Mouse (Mus musculus) lung, postnatal 14 days (tissue): ENCODE measurements around the gene Sos1.
"Not testable (repeated sequence)": the region's sequence is repeated elsewhere in the genome, so short reads cannot be mapped to it uniquely, and the experiment has no call there.

Experiments
- DNase-seq: peaks from one replicate; pipeline ENCODE4 v3.0.0; 2021

Gene Sos1

DNA sequence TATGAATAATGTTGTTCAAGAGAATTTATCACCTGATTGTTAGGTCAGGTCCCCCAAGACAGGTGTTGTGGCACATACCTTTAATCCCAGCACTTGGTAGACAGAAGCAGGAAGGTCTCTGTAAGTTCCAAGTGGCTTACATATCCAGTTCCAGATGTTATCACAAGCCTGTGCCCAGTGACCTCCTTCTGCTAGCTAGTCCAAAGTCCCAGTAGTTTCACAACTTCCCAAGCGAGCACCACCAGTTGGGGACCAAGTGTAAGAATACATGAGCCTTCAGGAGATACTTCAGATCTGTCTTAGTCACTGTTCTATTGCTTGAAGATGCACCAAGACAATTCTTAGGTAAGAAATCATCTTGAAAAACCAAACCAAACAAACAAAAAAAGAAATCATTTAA, 13.6 kb upstream of the Sos1 start:
- no peak for DNase-seq

DNA sequence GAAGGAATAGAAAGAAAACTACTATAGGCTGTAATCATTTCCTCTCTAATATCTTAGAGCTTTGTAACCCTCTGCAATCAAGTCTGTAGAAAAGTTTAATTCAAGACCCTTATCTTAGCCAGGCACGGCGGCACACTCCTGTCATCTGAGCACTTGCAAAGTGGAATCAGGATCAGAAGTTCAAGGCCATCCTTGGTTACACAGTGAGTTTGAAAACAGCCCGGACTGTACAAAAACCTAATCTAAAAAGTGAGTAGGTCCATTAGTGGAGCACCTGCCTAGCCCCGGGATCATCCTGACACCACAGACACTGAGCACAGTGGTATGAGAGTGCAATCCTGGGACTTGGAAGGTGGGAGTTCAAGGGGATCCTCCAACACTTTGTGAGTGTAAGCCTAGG, 12.6 kb upstream of the Sos1 start:
- no peak for DNase-seq

DNA sequence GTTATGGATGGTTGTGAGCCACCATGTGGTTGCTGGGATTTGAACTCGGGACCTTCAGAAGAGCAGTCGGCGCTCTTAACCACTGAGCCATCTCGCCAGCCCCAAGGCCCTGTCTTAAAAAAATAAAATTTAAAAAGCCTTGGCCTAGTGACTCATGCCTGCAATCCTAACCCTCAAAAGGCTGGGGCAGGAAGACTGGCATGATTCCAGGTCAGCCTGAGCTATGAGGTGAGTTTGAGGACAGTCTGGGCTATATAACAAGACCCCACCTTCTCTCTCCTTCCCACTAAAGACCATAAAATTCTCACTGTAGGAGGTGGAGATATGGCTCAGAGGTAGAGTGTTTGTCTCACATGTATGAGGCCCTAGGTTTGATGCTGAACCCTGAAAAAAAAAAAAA, 12.0 kb upstream of the Sos1 start:
- DNase-seq, result no peak

DNA sequence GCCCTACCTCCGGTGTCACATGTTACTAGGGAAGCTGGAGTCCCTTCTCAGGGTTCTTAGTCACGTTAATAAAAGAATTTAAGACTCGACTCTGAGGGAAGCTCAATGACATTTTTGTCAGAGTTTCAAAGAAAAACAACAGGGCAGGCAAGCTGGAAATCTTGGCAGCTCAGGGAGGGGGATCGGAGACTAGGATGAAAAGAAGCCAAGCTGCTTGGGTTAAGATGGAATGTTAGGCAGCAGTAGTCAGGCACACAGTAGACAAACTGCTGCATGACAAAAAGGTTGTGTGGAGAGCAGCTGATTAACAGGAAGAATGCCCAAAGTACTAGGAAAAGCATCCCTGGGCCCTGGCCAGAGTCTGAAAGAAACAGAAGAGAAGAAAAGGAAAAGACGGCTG, 9.9 kb upstream of the Sos1 start:
- no peak for DNase-seq

DNA sequence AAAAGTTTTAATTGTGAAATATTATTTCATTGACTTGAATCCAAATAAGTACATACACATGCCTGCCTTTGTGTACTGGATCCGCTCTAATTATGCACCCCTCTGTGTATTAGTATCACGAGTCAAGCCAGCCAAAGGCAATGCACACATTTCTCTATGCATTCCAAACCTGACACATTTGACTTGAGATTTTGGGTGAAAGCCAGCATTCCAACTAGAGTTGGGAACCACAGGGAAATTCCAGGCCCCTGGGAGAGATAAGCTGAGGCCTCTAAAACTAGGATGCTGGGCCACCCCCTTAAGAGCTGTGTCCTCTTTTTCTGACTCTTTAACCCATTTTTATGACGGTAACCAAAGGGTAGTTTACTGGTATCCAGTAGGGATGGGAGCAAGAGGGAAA, 8.7 kb upstream of the Sos1 start:
- no peak for DNase-seq

DNA sequence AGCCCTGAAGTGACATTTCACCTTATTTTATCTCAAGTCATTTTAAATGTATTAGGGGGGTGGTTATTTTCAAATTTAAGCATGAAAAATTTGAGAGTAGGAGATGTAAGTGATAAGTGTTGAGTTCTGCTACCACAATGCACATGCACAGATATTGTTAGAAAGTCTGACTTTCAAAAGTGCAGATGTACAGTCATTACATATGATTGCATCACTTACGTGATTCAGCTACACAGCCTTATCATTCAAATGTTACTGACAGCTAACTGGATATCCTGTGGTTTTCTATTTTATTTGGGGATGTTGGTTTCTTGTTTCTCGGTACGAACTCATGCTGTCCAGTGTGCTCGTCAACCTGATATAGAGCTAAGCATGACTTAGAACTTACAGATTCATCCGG, 4.9 kb upstream of the Sos1 start:
- DNase-seq, result no peak

DNA sequence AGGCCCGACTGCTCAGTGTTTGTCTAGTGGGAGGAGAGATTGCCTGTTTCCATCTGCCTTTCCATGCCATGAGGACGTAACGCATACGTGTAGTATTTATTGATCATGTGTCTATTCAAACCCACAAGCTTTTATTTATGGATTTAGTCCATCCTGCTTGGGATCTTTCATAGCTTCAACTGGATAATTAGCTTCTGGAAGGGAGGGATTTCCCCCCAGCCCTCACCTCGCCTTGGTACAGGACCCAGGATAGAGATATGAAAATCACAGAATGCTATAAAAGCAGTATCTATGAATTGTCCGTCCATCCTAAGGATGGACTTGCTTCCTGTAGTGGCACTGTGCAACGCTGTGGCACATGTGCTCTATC, 587 bp upstream of the Sos1 start:
- DNase-seq, result no peak

DNA sequence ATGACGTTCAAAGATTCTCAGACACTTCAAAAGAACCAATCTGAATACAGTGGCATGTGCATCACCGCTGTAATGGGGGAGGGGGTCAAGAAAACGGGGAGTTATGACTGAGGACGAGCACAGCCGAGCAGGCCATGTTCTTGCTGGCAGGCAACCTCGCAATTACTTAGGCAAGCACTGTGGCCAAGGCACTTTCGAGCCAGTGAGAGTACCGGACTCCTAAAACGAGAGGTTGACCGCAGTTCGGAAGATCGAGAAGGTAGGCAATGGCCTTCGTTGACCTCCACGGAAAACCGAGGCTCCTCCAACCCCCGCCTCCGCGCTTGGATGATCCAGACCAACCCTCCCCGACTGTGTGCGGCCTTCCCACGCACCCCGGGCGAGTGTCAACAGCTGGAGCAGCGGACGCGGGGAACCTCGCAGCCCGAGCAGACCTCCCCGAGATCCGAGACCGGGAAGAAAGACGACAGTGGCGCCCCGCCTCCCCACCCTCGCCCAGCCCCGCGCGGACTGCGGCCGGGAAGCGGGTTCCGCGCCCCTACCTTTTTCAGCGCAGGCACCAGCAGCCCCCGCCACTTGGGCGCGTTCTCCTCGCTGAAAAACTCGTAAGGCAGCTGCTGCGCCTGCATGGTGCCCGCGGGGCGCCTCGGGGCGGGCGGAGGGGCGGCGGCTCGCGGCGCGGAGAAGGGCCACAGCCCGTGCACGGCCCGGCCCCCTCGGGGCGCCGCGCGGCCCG, 790 bp downstream of the Sos1 start:
- peak; percentile 46 for DNase-seq

DNA sequence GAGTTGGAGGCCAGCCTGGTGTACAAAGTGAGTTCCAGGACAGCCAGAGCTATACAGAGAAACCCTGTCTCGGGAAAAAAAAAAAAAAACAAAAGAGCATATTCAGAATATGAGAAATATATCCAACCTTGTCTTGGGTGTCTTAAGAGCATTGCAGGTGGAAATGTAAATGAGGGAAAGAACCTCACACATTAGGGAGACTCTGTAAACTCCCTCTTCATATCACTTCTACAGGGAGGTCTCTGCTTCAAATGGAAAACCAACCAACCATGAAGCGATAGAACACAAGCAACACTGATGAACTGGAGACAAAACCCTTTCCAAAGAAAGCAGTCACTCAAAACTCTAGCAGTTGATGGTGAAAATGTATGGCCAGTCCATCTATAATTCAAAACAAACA, 2.6 kb downstream of the Sos1 start:
- no peak for DNase-seq

DNA sequence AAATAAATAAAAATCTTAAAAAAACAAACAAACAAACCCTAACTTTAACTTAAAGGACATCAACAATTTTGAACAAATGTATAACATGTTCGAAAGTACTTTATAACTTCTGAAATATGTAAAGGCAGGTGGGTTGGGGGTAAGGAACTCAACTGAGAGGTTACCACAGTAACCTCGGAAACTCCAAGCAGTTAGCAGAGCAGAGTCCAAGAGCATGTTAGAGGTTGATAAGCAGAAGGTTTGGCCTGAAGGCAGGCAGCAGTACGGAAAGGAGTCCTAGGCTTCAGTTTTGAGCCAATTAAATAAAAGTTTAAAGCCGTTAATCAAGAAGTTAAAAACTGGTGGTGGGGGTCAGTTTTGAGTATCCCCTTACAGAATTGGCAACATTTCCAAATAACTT, 3.8 kb downstream of the Sos1 start:
- no peak for DNase-seq

DNA sequence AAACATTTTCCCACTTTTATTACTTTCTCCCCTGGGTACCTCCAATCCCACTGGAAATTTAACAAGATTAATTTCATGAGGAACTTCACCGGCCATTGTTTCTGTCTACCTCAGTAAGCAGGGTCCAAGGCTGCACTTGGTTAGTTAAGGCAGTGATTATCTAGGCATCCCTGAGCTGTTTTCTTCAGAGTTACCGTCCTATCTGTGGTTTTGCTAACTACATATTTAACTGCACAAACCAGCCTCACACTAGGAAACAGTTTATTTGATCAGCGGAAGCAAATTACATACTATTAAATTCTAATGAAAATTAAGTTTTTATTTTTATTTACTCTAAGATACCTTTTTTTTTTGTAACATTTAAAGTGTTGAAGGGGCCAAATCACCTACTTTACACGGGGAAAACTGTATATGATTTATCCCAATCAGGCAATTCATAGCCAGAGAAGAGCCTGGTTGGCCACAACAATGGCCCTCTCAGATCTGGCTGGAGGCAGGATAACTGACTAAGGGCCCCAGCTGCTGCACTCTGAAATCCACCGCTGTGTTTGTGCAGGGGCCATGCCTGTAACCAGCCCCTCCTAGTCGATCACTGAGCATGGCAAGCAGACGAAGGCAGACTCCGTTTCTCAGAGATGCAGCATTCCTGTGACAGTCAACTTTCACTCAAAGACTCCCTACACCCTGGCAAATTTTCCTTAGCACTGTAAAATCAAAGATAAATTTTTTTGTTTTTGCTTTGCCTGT, 9.0 kb downstream of the Sos1 start:
- no peak for DNase-seq

DNA sequence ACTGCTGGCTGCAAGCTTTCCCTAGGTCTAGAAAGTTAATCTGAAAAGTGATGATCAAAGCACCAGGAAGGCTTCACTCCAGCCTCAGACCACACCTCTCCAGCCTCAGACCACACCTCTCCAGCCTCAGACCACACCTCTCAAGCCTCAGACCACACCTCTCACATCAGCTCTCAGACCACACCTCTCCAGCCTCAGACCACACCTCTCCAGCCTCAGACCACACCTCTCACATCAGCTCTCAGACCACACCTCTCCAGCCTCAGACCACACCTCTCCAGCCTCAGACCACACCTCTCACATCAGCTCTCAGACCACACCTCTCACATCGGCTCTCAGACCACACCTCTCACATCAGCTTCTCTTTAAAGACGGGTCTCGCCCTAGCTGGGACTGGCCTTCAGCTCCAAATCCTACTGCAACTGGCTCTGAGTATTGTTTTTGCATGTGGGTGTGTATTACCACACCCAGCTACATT, 11.8 kb downstream of the Sos1 start:
- DNase-seq, result not testable (repeated sequence)

DNA sequence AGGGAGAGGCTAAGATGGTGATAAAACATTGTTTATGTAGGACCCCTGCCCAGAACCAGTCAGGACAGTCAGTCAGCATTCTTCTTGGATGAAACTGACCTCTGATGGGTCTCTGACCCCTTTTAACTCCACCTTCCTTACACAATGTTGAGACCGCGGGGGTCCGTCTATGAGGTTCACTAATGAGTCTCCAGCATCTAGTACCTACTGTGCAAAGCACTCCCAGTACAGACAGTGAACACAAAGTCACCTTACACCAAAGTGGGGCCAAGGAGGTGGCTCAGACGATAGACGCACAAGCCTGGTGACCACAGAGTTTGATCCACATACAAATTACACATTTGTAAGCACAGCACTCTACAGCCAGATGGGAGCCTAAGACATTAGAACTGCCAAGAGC, 20.0 kb downstream of the Sos1 start:
- no peak for DNase-seq

DNA sequence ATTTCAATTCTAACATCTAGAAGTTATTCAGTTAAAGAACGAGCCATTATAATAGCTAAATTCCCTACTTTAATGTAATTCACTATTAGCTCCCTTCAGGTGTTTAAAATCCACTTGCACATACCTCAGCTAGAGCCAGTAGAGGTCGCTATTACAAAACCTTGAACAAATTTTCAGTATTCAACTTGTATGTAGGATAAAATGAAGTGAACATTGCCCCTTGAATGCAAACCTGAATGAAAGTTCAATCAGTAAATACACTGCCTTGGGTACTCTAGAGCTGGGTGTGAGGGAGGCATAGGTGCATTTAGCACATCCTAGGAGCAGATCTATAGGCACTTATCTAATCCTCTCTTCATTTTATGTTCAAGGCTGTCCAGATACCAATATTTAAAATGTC, 24.6 kb downstream of the Sos1 start:
- DNase-seq, result peak; percentile 34

DNA sequence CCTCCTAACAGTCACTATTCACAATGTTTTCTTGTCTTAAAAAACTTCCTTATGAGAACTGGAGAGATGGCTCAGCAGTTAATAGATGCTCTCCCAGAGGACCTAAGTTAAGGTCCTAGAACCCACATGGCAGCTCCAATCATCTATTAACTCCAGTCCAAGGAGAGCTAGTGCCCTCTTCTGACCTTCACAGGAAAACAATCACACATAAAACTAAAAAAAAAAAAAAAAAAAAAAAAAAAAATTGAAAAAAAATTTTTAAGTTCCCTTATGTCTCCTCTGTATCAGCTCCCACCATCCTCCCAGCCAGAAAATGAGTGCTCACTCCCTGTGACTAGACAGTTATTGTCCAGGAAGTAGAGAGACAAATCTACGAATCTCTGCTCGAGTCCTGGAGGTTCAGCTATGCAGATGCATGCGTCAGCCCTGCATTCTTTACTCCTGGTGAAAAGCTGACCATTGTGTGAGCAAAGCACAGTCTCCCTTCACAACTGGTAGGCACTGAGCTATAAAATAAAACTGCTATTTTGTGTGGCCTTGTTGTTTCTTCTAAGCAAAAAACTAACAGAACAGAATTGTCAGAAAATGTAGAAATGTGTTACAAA, 29.7 kb downstream of the Sos1 start:
- DNase-seq, result no peak

DNA sequence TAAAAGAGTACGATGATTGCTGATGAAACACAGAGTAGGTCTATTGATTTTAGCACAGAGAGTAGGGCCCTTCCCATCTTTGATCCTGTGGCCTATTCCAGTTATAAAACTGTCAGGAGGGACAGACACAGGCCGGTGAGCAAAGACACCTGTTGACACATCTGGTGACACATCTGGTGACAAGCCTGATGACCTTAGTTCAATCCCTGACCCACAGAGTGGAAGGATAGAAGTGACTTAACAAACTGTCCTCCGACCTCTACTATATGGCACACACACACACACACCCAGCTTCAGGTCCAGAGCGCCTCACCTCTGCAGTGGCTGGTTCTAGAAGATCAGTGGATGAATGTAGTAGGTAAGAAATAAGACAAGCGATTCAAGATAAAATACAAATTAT, 33.8 kb downstream of the Sos1 start:
- DNase-seq, result no peak

DNA sequence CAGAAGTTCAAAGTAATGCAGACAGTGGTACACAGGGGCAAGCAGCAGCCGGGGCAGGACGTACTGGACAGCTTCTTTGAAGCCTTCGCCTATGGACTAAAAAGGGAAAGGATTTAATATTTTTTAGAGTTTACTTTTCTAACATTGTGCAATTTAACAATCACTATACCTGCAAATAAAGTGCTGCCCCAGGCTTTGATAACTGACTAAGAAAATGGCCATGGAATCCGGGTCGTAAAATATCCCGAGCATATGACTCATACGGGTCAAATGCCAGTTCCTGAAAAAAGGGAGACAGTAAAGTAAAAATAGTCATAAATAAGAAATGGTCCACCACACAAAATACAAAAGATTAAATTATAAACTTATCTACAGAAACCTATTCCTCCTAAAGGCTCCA, 34.8 kb downstream of the Sos1 start:
- DNase-seq, result no peak

DNA sequence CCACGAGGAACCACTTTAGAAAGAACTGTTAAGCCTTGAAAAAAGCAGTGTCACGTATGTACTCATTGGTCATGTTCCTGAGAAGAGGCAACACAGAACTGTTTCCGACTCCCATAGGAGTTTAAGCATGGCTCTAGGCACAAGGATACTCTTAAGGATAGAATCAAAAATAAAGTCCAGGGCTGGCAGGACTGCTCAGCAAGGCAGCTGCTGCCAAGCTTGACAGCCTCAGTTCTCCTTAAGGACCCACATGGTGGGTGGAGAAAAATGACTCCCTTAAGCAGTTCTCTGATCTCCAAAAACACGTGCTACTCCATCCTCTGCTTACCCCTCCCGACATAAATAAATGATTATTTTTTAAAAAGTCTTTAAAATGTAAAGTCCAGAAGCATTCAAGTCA, 44.6 kb downstream of the Sos1 start:
- DNase-seq, result no peak

DNA sequence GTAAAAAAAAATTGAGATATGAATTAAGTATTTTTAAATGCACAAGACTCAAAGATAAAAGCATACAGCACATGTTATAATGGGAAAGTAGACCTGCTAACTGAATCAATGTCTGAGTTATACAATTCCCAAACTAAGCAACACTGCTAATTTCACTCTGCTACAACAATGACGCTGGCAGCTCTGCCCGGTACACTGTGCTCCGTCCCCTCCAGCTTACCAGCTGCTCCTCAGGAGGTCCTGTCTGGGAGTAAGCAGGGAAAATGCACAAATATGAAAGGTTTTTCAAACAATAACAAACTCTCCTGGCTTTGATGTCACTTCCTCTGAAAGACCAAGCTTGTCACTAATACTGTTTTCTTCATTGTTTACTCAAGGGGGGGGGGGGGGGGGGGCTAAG, 45.8 kb downstream of the Sos1 start:
- no peak for DNase-seq

DNA sequence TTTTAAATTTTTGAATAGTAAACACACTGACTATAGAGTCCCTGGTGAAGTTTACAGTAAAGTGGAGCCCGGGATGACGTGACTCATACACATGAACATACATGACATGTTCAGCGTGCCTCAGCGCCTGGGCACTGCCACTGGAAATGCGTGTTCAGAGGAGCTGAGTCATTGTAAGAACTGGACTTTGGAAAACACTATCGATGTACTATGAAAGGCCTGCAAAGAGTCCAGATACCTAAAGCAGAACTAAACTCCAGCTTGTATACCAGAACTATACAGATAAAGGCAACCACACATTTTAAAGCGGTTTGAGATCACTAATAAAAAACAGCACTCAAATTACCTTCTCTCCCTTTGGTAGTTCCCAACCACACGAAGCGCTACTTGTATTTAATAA, 48.3 kb downstream of the Sos1 start:
- DNase-seq, result no peak

DNA sequence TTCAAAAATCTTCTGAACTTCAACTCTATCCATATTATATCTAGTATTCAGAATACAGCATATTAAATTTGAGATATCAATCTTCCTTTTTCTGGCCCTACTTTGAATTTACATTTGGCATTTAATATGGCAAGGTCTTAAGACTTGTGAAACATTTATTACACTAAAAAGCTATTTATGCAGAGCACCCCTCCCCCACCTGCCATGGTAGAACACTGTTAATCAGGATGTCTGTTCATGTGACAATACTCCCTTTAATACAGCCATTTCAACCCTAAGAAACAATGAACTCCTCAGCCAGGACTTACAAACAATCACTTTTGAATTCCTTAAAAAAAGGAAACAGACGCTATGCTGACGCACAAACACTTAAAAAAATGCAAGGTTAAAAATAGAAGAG, 52.3 kb downstream of the Sos1 start:
- no peak for DNase-seq

DNA sequence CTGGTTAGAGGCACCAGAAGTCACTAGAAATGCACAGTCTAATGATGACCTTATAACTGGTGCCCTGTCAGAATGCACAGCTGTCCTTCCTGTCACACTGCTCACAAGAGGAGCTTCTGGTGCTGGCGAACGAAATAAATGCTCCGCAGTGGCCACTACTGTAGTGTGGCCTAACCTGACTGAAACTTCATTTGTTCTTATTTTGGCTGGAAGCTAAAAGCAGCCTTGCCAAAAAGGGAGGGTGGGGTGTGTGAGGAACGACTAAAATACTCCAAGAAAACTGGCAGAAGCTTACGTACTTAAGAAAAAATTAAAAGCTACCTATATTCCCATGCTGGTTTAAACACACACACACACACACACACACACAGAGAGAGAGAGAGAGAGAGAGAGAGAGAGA, 53.4 kb downstream of the Sos1 start:
- DNase-seq, result no peak

DNA sequence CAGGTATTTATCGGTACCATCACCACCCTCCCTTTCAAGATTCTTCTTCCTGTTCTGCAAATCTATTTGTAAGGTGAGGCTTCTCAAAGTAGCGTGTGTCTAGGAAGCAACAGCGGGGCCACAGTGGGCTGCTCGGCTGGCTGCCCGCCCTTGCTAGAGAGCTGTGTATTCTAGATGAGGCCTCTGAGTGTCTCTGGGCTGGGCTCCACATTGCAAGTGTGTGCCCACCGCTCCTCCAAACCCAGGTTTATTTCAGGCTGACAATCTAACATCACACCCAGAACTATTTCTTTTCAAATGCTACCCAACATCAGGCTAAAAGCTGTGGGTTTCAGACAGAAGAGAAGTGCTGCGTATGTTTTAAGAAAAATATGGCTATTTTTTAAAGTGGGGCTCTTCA, 54.1 kb downstream of the Sos1 start:
- no peak for DNase-seq

DNA sequence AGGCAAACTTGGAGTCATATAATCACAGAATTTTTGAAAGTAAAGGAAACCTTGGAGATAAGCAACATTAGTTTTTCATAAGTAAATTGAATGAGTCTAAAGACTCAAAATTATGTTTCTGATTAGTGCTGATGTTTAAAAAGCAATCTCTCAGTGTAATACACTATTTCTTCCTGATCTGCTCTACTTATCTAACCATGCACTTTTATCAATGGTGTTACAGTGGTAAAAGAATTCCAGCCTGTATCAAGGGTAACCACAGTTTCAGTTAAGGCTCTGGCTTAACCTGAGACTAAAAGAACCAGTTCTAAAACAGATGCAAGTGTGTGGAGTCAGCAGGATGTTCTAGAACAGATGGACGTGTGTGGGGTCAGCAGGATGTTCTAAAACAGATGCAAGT, 59.3 kb downstream of the Sos1 start:
- DNase-seq, result no peak
